Mouse (Mus musculus) T-cell, adult 66 days (primary cell): Measurements from ENCODE around the gene Olfr828. TPM values are rescaled to one million over a fixed set of nuclear protein-coding genes. Genes with fewer than 3 reads are reported as not detected.

ENCODE experiments used
- total RNA-seq, 2 experiments: library from RNA; stranded (reverse); gene quantifications; 3 replicates in 1 of 2; 4 replicates in 1 of 2; pipeline ENCODE4 v1.2.4; 2023

The Olfr828 gene
- total RNA-seq = not detected

GRCm38 (mm10) chr9:18819426-18819825, at the start of gene Olfr828:
Olfr828 (minus strand) TSS chr9:18819526.

GRCm38 (mm10) chr9:18854633-18855032, 35.3 kb upstream of the Olfr828 start, which contains the start of gene Olfr829:
Olfr829 (plus strand) TSS chr9:18854933.

Other genes with a start within 250 kb of the Olfr828 start
- under 1 TPM in 1 of 2 experiments, not detected in 1; 0.03 TPM for gene Muc16, start 145.0 kb downstream of the Olfr828 start, total RNA-seq
- gene Olfr24, start 55.5 kb downstream of the Olfr828 start, total RNA-seq = not detected
- gene Olfr829, start 35.4 kb upstream of the Olfr828 start, total RNA-seq = not detected
- not detected for gene Olfr830, start 55.2 kb upstream of the Olfr828 start, total RNA-seq
- not detected for gene Olfr832, start 117.6 kb upstream of the Olfr828 start, total RNA-seq
- gene Olfr834, start 168.5 kb upstream of the Olfr828 start, total RNA-seq = not detected
- not detected for gene Olfr835, start 213.2 kb upstream of the Olfr828 start, total RNA-seq